Mouse (Mus musculus) right cerebral cortex, postnatal 14 days (tissue): ENCODE data around the gene Diras2.

Experiments used
- DNase-seq: peaks from one replicate; pipeline ENCODE4 v3.0.0; 2022

Gene Diras2

GRCm38 (mm10) chr13:52457177-52457888 lies 73.7 kb downstream of the Diras2 start:
- DNase-seq = no peak

- DNase-seq = no peak
These were observed 75.8 kb downstream of the Diras2 start for GRCm38 (mm10) chr13:52455329-52455728.

- no peak for DNase-seq
These were observed 76.3 kb downstream of the Diras2 start for GRCm38 (mm10) chr13:52454708-52455250.
